Mouse (Mus musculus) MEL (cell line): ENCODE measurements around the gene Atp6v1b1. TPM values are rescaled to one million over a fixed set of nuclear protein-coding genes. Genes with fewer than 3 reads are reported as not detected.

Source experiments
- DNase-seq: peaks from one replicate; pipeline ENCODE4 v3.0.0; 2011; ENCODE audit warnings: low read depth, low spot score
- H3K27ac ChIP-seq: 2 replicates; pipeline ENCODE4 v1.5.1; 2012; ENCODE audit warnings: low read depth, mild to moderate bottlenecking, control low read depth, low read length, moderate library complexity; ENCODE audit not compliant: control insufficient read depth
- H3K27me3 ChIP-seq, 2 experiments: fragments of 150-350 bp in 1 of 2; sonication (generic) in 1 of 2; 2 replicates each; pipeline ENCODE4 v1.6.1; 2012; ENCODE audit warnings: low read length in 2 of 2, mild to moderate bottlenecking in 2 of 2, improper control_type of control experiment in 1 of 2, moderate library complexity in 1 of 2; ENCODE audit not compliant: insufficient read depth in 2 of 2, control insufficient read depth in 1 of 2
- H3K36me3 ChIP-seq, 2 experiments: 2 replicates each; pipeline ENCODE4 v1.6.1; 2012 to 2014; ENCODE audit warnings: low read length in 2 of 2, improper control_type of control experiment in 1 of 2, inconsistent platforms in 1 of 2, mild to moderate bottlenecking in 1 of 2; ENCODE audit not compliant: insufficient read depth in 2 of 2, control insufficient read depth in 1 of 2
- H3K4me1 ChIP-seq, 2 experiments: fragments of 150-350 bp in 1 of 2; sonication (generic) in 1 of 2; 2 replicates each; pipeline ENCODE4 v1.6.1; 2012; ENCODE audit warnings: low read length in 2 of 2, improper control_type of control experiment in 1 of 2, mild to moderate bottlenecking in 1 of 2; ENCODE audit not compliant: insufficient read depth in 2 of 2, control insufficient read depth in 1 of 2
- H3K4me3 ChIP-seq, 2 experiments: fragments of 150-350 bp in 1 of 2; sonication (generic) in 1 of 2; 2 replicates each; pipeline ENCODE4 v1.5.1; 2012; ENCODE audit warnings: low read depth in 2 of 2, low read length in 2 of 2, mild to moderate bottlenecking in 2 of 2, moderate library complexity in 2 of 2, control low read depth in 1 of 2, improper control_type of control experiment in 1 of 2; ENCODE audit not compliant: control insufficient read depth in 1 of 2, insufficient read depth in 1 of 2
- H3K79me2 ChIP-seq: 2 replicates; pipeline ENCODE4 v1.6.1; 2012; ENCODE audit warnings: mild to moderate bottlenecking, low read length, moderate library complexity; ENCODE audit not compliant: control insufficient read depth, poor library complexity, insufficient read depth
- H3K9ac ChIP-seq: 2 replicates; pipeline ENCODE4 v1.6.1; 2012; ENCODE audit warnings: low read depth, mild to moderate bottlenecking, control low read depth, low read length, moderate library complexity; ENCODE audit not compliant: control insufficient read depth, poor library complexity, severe bottlenecking
- H3K9me3 ChIP-seq: fragments of 150-350 bp; sonication (generic); replicated peaks from 2 replicates; pipeline ENCODE4 v1.6.1; 2012; ENCODE audit warnings: mild to moderate bottlenecking, low read length, improper control_type of control experiment, moderate library complexity; ENCODE audit not compliant: insufficient read depth
- CHD2 ChIP-seq: IDR thresholded peaks from 2 replicates; pipeline ENCODE4 v1.6.1; 2011; ENCODE audit warnings: low read length, improper control_type of control experiment
- CTCF ChIP-seq, 3 experiments: IDR thresholded peaks in 2 of 3; conservative IDR thresholded peaks in 1 of 3; 2 replicates each; pipeline ENCODE4 v1.5.1; 2011 to 2012; ENCODE audit warnings: low read length in 3 of 3, low read depth in 2 of 3, mild to moderate bottlenecking in 2 of 3, improper control_type of control experiment in 1 of 3, inconsistent platforms in 1 of 3, mixed read lengths in 1 of 3, moderate library complexity in 1 of 3; ENCODE audit not compliant: control insufficient read depth in 1 of 3, insufficient read depth in 1 of 3, poor library complexity in 1 of 3, severe bottlenecking in 1 of 3
- EP300 ChIP-seq, 2 experiments: IDR thresholded peaks; 2 replicates each; pipeline ENCODE4 v1.6.1; 2011; ENCODE audit warnings: improper control_type of control experiment in 2 of 2, low read length in 2 of 2, low read depth in 1 of 2, mild to moderate bottlenecking in 1 of 2
- GABPA ChIP-seq: IDR thresholded peaks from 2 replicates; pipeline ENCODE4 v1.6.1; 2012; ENCODE audit warnings: low read depth, mild to moderate bottlenecking, inconsistent platforms, low read length, improper control_type of control experiment, moderate library complexity
- GATA1 ChIP-seq: IDR thresholded peaks from 2 replicates; pipeline ENCODE4 v1.6.1; 2011; ENCODE audit warnings: low read depth, low read length, improper control_type of control experiment
- MAX ChIP-seq: IDR thresholded peaks from 2 replicates; pipeline ENCODE4 v1.6.1; 2011; ENCODE audit warnings: low read length, improper control_type of control experiment
- MAZ ChIP-seq: IDR thresholded peaks from 2 replicates; pipeline ENCODE4 v1.6.1; 2012; ENCODE audit warnings: low read depth, mild to moderate bottlenecking, inconsistent platforms, low read length, improper control_type of control experiment
- MEF2A ChIP-seq: IDR thresholded peaks from 2 replicates; pipeline ENCODE4 v1.6.1; 2014; ENCODE audit warnings: low read depth, mild to moderate bottlenecking, inconsistent platforms, low read length, improper control_type of control experiment; ENCODE audit not compliant: poor library complexity, insufficient replicate concordance, severe bottlenecking; ENCODE audit errors: extremely low read depth
- MYC ChIP-seq: IDR thresholded peaks from 2 replicates; pipeline ENCODE4 v1.6.1; 2011; ENCODE audit warnings: low read depth, mild to moderate bottlenecking, low read length, improper control_type of control experiment, moderate library complexity
- NRF1 ChIP-seq: IDR thresholded peaks from 2 replicates; pipeline ENCODE4 v1.6.1; 2014; ENCODE audit warnings: low read depth, mild to moderate bottlenecking, inconsistent platforms, low read length, improper control_type of control experiment, moderate library complexity; ENCODE audit not compliant: poor library complexity, insufficient read depth, severe bottlenecking
- POLR2A ChIP-seq, 2 experiments: IDR thresholded peaks; 2 replicates each; pipeline ENCODE4 v1.6.1; 2011 to 2012; ENCODE audit warnings: low read length in 2 of 2, mild to moderate bottlenecking in 2 of 2, control low read depth in 1 of 2, improper control_type of control experiment in 1 of 2, low read depth in 1 of 2, moderate library complexity in 1 of 2; ENCODE audit not compliant: control insufficient read depth in 1 of 2, insufficient read depth in 1 of 2, poor library complexity in 1 of 2
- POLR2AphosphoS5 ChIP-seq: IDR thresholded peaks from 2 replicates; pipeline ENCODE4 v1.6.1; 2012; ENCODE audit warnings: low read depth, borderline replicate concordance, mild to moderate bottlenecking, inconsistent platforms, low read length, moderate library complexity, mixed read lengths
- RCOR1 ChIP-seq: IDR thresholded peaks from 2 replicates; pipeline ENCODE4 v1.6.1; 2012; ENCODE audit warnings: low read depth, mild to moderate bottlenecking, inconsistent platforms, low read length, improper control_type of control experiment
- SMC3 ChIP-seq: IDR thresholded peaks from 2 replicates; pipeline ENCODE4 v1.6.1; 2011; ENCODE audit warnings: low read depth, low read length, improper control_type of control experiment
- TAL1 ChIP-seq: IDR thresholded peaks from 2 replicates; pipeline ENCODE4 v1.6.1; 2012; ENCODE audit warnings: mild to moderate bottlenecking, inconsistent platforms, low read length, moderate library complexity, mixed read lengths
- TBP ChIP-seq: IDR thresholded peaks from 2 replicates; pipeline ENCODE4 v1.8.0; 2011; ENCODE audit warnings: low read depth, low read length, improper control_type of control experiment
- UBTF ChIP-seq: IDR thresholded peaks from 2 replicates; pipeline ENCODE4 v1.6.1; 2012; ENCODE audit warnings: low read depth, mild to moderate bottlenecking, inconsistent platforms, low read length, improper control_type of control experiment, moderate library complexity, borderline replicate concordance; ENCODE audit not compliant: insufficient read depth
- USF2 ChIP-seq, 2 experiments: IDR thresholded peaks; 2 replicates each; pipeline ENCODE4 v1.6.1; 2011 to 2012; ENCODE audit warnings: improper control_type of control experiment in 2 of 2, low read length in 2 of 2, borderline replicate concordance in 1 of 2, inconsistent platforms in 1 of 2, low read depth in 1 of 2, mild to moderate bottlenecking in 1 of 2; ENCODE audit not compliant: insufficient read depth in 1 of 2
- ZC3H11A ChIP-seq: IDR thresholded peaks from 2 replicates; pipeline ENCODE4 v1.6.1; 2012; ENCODE audit warnings: low read depth, mild to moderate bottlenecking, inconsistent platforms, low read length, improper control_type of control experiment
- ZKSCAN1 ChIP-seq: IDR thresholded peaks from 2 replicates; pipeline ENCODE4 v1.6.1; 2012; ENCODE audit warnings: low read depth, mild to moderate bottlenecking, inconsistent platforms, low read length, improper control_type of control experiment, moderate library complexity
- polyA plus RNA-seq, 2 experiments: library from polyadenylated mRNA; stranded (reverse) in 1 of 2; unstranded in 1 of 2; fragments of >175 nt in 1 of 2; fragments of >200 nt in 1 of 2; gene quantifications; 2 replicates each; pipeline versions ENCODE4 v1.2.1 to v1.2.4; 2012; ENCODE audit warnings: low replicate concordance in 2 of 2, low read depth in 1 of 2; ENCODE audit not compliant: insufficient read length in 2 of 2, insufficient read depth in 1 of 2, missing spikeins in 1 of 2
- total RNA-seq: library from RNA; depleted of rRNA; stranded (reverse); fragments of 300-350 nt; gene quantifications from 2 replicates; pipeline ENCODE4 v1.2.3, GENCODE M21; 2012

Atp6v1b1 gene
- total and polyA plus RNA-seq, 3 experiments, result 0.08 TPM; not detected in 2

DNA sequence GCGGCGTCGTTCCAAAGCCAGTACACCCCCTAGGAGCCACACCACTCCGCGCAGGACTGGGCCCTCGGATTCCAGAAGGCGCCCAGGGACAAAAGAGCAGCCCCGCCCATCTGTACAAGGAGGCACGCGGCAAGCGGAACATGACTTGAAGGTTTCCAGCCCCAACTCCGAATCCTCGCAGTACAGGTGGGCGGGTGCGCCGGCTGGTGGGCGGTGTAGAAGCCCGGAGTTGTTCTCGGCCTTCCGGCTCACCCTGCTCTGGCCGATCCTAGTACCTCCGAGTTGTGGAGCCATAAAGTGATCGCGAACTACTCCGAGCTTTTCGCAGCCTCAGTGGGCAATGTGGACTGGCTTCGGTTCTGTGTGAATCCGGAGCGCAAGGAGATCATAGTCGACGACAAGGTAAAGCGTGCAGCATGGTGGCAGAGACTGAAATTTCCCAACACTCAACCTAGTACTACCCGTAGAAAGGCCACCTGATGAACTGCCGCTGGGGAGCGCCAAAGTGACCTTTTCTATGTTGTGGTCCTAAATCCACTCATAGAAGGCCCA, 20.2 kb downstream of the Atp6v1b1 start:
- no peak overlapping the region for H3K9ac ChIP-seq

GRCm38 (mm10) chr6:83766982-83767381, 24.2 kb downstream of the Atp6v1b1 start:
- Histone ChIP-seq H3K27me3 (no peaks in the 10 kb centered on the region), H3K27ac (no peak overlapping the region), H3K4me1 (no peaks in the 10 kb centered on the region), H3K36me3 (0 out of 4 replicates have a peak, but pooled peaks cover 0 to 2% of the 10 kb centered on the region in 2 experiments), H3K4me3 (no peak overlapping the region), H3K9me3 (no peaks in the 10 kb centered on the region), H3K9ac (no peak overlapping the region), H3K79me2 (no peaks in the 10 kb centered on the region)
- TF ChIP-seq POLR2AphosphoS5 (no peak), SMC3 (no peak), POLR2A (IDR thresholded peaks at IDR 0.05; ENCODE audit: control insufficient read depth in 1 of 2, insufficient read depth in 1 of 2, low read depth in 1 of 2, low read length in 2 of 2, poor library complexity in 1 of 2) (no peak), GATA1 (no peak), ZC3H11A (no peak), CHD2 (no peak), RCOR1 (no peak)
- DNase-seq, result no peak

More for the DNA sequence above, 20.2 kb downstream of the Atp6v1b1 start:
- Histone ChIP-seq H3K79me2 (no peaks in the 10 kb centered on the region), H3K27me3 (no peaks in the 10 kb centered on the region), H3K9me3 (no peaks in the 10 kb centered on the region), H3K4me1 (no peaks in the 10 kb centered on the region), H3K4me3 (no peak overlapping the region), H3K36me3 (no peaks in the 10 kb centered on the region), H3K27ac (no peak overlapping the region)
- no peak for DNase-seq
- TF ChIP-seq UBTF (no peak), MAZ (no peak), TAL1 (no peak), POLR2A (IDR thresholded peaks at IDR 0.05; ENCODE audit: control insufficient read depth in 1 of 2, insufficient read depth in 1 of 2, low read depth in 1 of 2, low read length in 2 of 2, poor library complexity in 1 of 2) (no peak), SMC3 (no peak), ZKSCAN1 (no peak), MEF2A (no peak), MYC (no peak), RCOR1 (no peak), TBP (no peak)

DNA sequence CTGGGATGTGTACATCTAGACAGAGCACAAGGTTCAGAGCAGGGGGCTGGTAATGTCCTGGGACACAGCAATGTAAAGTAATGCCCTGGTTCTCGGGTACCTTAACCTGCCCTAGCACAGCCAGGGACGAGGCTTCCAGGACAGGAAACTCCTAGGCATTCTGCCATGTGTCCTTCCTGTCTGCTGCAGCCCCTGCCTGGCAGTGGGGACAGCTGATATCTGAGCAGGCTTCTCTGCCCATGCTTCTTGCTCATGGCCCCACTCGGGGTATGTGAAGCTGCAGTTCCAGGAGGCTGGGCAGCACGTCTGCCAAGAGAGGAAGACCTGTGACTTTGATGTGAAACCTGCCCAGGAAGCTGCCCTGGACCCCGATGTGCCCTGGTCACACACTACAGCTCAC, 25.7 kb downstream of the Atp6v1b1 start:
- H3K9ac ChIP-seq, result no peak overlapping the region
- no peak overlapping the region for H3K27ac ChIP-seq
- no peak for DNase-seq
- no peaks in the 10 kb centered on the region for H3K4me1 ChIP-seq
- TF ChIP-seq TAL1 (no peak), NRF1 (no peak), MAX (no peak), USF2 (IDR thresholded peaks at IDR 0.05; ENCODE audit: borderline replicate concordance in 1 of 2, insufficient read depth in 1 of 2, low read depth in 1 of 2, low read length in 2 of 2) (no peak), GABPA (no peak), MAZ (no peak), CTCF (IDR thresholded peaks at IDR 0.05 in 2 of 3, conservative IDR thresholded peaks at IDR 0.05 in 1 of 3; ENCODE audit: control insufficient read depth in 1 of 3, insufficient read depth in 1 of 3, low read depth in 2 of 3, low read length in 3 of 3, poor library complexity in 1 of 3, severe bottlenecking in 1 of 3) (no peak), EP300 (IDR thresholded peaks at IDR 0.05; ENCODE audit: low read depth in 1 of 2, low read length in 2 of 2) (no peak)
- 0 out of 4 replicates have a peak, but pooled peaks cover 0 to 2% of the 10 kb centered on the region in 2 experiments for H3K36me3 ChIP-seq
- no peaks in the 10 kb centered on the region for H3K27me3 ChIP-seq
- peaks cover 1% of the 10 kb centered on the region for H3K79me2 ChIP-seq
- H3K4me3 ChIP-seq, result no peak overlapping the region
- H3K9me3 ChIP-seq, result no peaks in the 10 kb centered on the region
